Mouse (Mus musculus) c-Kit-negative CD71-positive TER-119-positive erythroid progenitor cells, embryonic 14.5 days (primary cell): ENCODE results near the gene Slc25a41.

Experiments used
- DNase-seq: peaks from one replicate; pipeline ENCODE4 v3.0.0-alpha.2; 2013; ENCODE audit warnings: low read depth, low spot score

Slc25a41 gene

DNA sequence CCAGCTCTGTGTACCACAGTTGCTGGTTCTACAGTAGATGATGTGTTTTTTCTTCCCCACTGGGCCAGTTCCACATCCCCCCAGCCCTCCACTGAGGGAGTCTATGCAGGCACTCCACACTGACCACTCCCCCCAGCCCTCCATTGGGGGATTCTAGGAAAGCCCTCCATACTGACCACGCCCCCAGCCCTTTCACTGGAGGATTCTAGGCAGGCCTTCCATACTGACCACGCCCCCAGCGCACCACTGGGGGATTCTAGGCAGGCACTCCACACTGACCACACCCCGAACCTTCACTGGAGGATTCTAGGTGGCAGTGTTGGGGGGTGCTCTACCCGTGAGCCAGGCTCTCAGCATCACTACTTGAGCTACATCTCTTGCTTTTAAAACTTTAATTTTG, 6.0 kb upstream of the Slc25a41 start:
- no peak for DNase-seq

DNA sequence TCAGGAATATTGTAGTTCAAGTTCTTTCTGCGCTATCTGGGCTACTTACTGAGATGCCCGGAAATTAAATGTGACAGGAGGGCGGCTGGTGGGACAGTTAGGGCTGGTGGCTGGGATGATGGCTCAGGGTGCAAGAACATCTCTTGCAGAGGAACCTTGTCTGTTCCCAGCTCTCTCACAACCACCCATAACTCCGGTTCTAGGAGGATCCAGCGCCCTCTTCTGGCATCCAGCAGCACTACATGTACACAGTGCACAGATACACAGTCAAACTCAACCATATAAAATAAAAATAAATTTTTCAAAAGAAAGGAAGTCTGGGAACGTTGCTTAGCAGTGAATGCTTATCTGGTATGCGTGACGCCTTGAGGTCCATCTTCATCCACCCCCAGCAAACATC, 2.5 kb downstream of the Slc25a41 start:
- no peak for DNase-seq

DNA sequence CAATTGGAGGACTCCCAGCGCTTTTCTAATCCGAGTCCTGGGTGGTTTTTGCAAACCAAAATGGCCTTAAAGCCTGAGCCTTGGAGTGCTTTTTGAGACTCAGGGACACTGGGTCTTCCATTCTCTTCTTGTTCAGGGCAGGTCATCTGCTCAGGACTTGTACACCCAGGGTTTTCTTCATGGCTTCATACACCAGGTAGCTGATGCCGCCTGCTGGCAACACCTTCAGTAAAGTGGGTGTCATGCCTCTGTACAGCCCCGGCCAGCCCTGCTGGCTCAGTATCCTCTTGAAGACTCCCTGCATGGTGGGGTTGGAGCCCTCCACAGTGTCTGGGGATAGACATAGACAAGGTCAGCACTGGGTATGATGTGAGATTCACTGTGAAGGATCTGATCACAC, 8.6 kb downstream of the Slc25a41 start:
- no peak for DNase-seq

DNA sequence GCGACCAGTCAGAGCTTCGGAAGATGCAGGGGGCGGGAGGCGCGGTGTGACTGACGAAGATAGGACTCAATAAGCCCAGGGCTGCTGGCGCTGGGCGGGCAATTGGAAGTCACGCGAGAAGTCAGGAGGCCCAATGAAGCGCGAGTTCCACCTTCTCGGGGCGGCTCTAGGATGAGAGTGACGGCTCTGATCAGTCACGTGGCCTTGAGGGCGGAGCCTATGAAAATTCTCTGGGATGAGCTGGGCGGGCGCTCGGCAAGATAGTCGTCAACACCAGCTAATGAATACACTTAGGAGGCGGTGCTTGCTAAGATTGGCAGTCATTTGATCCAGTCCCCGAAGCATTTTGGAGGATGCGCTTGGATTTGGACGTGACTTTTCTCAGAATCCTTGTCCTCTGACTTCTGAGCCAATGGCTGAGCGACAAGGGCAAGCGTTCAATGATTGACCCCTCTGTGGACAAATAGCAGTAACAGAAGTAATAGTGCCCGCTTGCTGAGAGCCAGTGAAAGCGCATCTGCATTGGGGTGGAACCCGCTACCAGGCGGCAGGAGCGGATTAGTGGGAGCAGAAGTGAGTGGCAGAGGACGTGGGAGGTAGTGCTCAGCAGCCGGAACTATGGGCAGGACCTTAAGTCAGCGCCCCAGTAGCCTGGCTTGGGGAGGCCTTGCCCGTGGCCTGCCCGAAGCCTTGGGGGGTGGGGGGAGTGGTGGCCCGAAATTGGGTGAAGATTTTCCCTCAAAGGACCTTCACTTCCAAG, 9.6 kb downstream of the Slc25a41 start:
- DNase-seq: peak; percentile 100

DNA sequence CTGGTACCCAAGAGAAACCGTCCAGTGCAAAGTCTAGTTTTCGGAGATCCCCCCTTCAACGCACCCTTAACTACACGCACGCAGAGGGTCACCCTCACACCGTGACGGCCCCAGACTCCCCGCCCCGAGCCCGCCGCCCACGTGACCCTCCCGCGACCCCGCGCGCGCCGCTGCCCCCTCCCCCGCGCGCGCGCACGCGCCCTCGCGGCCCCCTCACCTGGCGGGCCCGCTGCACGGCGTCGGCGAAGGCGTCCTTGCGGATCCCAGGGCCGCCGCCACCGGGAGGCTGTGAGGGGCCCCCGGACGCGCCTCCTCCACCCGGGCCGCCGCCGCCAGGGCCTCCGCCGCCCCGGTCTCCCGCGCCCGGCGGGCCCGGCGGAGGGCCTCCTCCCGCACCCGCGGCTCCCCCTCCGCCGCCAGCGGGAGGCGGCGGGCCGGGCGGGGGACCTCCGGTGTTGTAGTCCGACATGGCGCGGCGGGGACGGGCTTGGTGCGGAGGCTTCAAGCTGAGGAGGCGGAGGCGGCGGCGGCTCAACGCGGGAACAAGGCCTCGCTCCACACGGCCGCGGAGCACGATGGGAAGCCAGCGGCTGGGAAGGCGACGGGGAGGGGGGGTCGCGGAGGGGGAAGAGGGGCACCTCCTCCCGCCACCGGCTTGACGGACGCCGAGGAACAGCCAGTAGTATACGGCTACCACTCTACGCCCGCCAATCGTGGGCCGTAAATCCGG, 10.4 kb downstream of the Slc25a41 start, which contains the start of gene Khsrp:
TSS of gene Khsrp (minus strand) at position 592 of the 730 bp plus-strand sequence.
- no peak for DNase-seq

DNA sequence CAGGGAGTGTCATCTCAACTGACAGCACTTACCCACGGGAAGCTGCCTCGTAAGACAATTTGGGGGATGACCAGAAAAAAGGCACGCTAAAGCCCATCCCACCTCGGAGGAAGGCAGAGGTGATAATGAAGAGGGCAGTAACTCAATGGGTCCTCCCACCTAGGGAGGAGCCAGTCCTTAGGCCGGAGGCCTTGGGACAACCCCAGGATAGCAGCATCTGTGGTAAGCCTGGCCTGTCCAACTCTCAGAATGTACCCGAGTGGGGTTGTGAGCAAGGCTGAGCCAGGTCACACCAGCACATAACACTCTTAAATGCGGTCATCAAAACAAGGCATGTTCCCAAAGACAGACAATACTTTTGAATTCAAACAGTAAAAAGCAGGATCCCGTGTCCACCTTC, 11.8 kb downstream of the Slc25a41 start:
- DNase-seq: peak; percentile 50

DNA sequence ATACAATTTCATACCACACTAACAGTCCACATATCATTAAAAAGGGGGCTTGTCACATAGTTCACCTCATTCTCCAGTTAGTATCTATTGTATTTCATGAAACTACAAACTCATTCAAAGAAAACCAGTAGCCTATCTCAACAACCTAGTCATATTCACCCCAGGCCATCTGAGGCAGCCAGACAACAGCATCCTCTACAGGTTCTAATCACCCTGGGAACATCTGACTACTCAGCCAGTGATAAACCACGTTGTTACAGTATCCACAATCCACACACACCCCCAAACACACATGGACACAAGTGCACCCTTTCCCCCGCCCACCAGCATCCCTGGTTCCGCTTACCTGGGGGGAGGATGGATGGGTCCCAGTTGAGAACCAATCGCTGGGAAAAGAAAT, 14.0 kb downstream of the Slc25a41 start:
- DNase-seq: no peak

DNA sequence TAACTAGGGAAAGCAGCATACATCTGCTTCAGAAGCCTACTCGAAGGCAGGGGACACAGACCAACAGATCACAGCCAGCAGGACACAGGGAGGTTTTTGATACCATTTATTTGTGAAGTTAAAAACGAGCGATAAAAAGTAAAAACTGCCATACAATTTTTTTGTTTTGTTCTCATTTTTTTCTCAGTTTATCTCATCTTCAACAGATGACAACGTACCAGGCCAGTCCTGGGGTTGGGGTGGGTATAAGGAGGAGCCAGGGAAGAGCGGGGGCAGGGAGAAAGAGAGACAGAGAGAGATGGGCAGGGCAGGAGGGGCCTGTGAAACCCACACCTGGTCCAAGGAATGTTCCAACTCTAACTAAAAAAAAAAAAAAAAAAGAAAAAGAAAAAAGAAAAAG, 20.5 kb downstream of the Slc25a41 start:
- no peak for DNase-seq

DNA sequence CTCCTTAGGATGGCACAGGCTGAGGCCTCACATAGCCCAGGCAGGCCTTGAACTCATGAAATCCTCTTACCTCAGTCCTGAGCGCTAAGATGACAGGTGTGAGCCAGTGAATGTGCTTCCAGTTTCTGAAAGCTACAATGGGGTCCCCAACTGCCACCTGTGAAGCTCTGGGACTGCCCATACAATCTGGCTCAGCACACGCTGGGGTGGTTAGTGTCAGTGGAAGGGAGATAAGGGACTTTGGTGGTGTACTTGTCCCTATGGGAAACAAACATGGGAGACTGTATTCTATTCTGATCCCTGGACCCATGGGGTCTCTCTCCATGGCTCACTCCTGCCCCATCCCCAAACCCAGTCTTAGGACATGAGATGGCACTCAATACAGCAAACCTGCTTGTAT, 21.8 kb downstream of the Slc25a41 start:
- no peak for DNase-seq

DNA sequence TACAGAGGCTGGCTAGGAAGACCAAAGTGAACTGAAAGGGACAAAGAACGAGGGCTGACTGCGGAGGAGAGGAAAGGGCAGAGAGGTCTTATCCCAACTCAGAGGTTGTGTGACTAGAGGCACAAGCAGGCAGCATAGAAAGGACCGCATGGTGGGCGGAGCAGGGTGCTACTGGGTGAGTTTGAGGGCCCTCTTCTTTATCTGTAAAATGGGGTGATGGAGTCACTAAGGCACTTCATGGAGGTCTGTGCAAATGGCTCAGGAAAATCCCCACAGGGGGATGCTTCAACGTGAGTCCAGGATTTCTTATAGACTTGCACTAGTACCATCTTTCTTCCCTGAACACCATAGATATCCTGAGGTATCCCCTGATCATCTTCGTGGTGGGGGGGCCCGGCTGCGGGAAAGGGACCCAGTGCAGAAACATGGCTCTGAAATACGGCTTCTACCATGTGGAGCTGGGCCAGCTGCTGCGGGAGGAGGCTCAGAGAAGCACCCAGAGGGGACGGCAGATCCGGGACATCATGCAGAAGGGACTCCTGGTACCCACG, 29.1 kb downstream of the Slc25a41 start:
- DNase-seq: no peak

DNA sequence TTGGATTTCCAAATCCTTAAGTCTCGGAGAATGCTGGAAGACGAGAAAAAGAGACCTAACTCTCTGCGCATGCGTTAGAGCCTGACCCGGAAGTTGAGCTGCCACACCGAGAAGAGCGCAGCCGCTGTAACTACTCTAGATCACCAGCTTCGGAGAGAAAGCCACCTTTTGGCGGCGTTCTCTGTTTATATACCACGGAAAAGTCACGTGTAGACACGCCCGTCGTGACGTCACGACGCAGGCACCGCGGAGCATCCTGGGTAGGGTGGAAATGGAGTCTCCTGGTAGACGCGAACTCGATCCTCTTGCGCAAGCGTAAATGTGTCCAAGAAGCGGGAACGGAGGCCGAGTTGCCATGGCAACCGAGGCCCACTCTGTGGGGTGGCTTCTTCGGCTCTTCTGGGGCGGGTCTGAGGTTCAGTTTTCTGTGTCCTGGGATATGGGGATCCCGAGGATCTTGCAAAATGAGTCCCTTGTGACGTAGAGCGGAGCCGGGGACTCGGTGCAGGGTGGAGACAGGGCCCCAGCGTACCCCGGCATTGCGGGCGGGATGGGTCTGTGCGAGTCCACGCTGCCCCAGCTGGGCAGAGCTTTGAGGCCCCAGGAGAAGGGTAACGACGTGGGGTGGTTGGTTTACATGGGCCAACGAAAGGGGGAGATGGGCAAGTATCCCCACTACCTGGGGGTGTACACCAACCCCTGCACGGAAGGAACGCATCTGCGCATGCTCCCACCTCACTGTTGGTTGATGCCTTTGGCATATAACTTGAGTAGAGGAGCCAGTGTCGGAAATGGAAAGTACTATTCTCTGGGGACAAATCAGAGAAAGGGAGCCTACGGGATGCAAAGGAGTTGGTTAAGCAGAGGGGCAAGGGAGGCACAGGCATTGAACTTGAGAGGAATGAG, 30.0 kb downstream of the Slc25a41 start, which contains the start of the genes Gtf2f1 and Gm17949:
TSS of gene Gtf2f1 (minus strand) at position 53 of the 906 bp plus-strand sequence.
TSS of gene Gm17949 (plus strand) at position 234 of the 906 bp plus-strand sequence.
- peak; percentile 97 for DNase-seq

DNA sequence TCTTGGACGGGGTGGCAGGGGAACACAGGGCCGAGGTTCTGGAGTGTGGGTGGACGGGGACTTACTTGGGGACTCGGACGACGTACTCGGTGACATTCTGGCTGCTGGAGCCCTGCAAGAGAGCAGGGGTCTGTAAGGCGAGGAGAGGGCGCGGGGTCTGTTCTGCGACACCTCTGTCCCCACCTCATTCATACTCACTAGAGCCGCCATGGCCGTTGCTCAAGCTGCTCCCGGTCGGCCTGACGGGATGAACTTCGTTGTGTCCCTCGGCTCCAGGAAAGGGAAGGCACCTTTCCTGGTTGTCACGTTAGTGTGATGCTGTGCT, 30.6 kb downstream of the Slc25a41 start:
- no peak for DNase-seq

DNA sequence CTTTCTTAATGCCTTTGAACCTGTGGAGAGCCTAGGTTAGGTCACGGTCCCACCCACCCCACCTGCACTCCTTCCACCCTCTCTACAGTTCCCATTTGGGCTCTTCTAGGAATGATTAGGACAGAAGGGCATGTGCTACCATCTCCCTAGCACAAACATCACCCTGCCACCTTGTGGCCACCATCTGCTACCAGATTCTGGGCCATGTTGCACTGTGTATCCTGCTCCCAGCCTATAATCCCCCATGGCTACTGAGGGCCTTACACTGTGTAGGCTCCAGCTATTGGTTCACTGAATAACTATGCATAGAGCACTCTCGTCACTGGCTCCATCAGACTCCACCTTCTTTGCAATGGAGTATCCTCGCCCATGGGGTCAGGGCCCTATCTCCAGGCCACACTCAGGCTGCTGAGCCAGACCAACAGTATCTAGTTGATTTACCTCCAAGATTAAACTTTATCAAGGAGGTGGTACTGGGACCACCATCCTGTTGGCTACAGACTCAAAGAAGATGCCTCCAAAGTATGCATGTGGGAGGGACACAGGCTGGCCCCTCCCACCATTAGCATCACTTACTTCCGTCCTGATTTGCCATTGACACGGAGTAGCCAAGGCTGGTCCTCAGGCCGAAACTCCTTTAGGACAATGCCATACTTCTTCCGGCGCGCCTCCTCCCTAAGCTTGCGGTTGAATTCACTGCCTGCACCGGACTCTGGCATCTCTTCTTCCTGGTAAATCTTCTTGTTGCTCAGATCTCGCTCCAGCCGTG, 34.1 kb downstream of the Slc25a41 start:
- no peak for DNase-seq

DNA sequence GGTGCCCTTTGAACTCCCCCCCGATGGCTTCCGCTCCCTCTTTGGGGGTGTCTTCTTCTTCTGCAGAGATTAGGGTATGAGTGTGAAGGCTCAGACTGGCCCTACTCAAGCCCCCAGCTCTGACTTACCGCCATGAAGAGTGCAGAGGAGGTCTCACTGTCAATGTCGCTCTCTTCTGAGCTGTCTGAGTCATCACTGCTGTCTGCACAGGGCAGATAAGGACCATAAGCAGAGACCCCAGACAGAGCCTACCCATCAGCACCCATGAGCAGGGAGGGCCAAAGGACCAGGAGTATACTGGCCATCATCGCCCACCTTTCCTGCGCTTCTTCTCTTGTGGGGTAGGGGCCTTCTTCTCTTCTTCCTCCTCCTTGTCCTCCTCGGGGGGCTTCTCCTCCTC, 37.5 kb downstream of the Slc25a41 start:
- DNase-seq: no peak

DNA sequence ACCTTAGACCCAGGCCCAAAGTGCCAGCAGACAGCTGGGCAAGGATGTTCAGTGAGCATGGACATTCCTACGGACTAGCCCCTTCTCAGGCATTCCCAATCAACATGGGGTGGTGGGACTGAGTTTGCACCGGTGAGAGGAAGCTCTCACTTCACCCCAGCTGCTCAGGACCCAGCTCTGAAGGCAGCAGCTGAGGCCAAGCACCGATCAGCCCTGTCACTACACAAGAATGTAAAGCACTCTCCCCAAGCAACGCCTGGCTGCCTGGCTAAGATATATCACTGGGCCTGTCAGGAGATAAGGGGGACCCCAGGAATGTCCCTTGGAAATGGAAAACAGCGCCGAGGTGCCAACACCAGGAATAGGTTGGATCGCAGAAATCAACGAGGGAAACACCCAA, 40.2 kb downstream of the Slc25a41 start:
- no peak for DNase-seq

DNA sequence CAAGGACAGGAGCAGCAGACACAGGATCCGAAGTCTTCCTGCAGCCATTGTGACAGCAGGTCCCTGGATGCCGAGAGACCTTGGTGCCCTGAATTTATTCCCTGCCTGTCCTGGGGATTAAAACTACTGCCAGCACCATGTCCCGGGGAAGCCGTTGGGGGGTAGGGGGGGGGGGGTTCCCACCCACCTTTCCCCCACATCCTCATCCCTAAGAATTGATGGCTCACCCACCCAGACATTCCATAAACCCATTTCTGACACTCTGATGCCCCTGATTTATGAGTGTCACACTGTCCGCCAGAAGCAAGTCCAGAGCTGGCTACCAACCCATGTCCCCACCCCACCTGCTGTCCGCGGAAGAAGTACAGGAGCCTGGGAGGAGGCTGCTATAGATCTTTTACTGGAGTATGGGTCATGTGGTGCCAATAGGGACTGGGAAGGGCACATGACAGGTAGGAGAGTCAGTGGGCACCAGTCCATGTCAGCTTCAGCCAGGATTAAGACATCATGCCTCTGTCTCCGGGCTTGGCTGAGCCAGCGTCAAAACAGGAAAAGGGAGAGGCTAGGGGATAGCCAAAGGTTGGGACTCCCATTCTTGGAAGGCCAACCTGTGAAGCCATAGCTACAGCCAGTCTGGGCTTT, 41.4 kb downstream of the Slc25a41 start, which contains the start of gene Pspn:
TSS of gene Pspn (minus strand) at position 51 of the 642 bp plus-strand sequence.
- no peak for DNase-seq

DNA sequence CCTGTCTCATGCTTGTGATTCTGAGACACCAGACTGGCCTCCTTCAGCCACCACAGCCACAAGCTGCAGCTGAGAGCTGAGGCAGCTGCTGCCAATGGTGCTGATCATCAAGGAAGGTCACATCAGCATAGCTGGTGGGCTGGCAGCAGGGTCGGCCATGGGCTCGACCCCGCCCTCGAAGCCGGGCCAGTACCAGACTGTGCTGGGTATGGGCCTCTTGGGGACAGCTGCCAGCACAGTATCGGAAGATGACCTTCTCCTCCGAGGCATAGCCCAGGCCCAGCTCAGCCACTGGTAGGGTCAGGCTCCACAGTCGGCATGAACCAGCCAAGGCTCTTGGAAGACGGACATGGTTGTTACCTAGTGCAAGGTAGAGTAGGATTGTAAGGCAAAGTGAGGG, 42.0 kb downstream of the Slc25a41 start:
- no peak for DNase-seq

DNA sequence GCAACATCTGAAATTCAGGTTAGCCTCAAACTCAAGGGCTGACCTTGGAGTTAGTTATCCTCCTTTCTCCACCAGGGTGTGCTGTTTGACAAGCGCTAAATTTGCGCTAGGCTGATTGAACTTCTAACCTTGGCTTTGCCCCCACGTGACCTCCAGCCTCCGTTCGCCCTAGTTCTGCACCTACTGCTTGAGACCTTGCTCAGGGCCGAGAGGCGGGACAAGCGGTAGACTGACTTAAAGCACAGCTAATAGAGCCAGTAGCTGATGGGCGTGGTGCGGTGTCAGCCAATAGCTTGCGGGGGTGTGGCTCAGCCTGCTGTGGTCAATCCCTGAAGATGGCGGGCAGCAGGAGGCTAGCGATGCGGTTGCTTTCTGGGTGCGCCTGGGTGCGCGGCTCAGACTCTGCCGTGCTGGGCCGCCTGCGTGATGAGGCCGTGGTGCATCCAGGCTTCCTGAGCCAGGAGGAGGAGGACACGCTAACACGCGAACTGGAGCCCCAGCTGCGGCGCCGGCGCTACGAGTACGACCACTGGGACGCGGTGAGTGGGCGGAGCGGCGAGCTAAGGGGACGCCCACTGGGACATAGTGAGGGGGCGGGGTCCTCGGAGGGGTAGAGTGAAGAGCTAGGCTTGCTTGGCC, 44.3 kb downstream of the Slc25a41 start, which contains the start of gene Alkbh7:
TSS of gene Alkbh7 (plus strand) at position 311 of the 639 bp plus-strand sequence.
- peak; percentile 97 for DNase-seq

DNA sequence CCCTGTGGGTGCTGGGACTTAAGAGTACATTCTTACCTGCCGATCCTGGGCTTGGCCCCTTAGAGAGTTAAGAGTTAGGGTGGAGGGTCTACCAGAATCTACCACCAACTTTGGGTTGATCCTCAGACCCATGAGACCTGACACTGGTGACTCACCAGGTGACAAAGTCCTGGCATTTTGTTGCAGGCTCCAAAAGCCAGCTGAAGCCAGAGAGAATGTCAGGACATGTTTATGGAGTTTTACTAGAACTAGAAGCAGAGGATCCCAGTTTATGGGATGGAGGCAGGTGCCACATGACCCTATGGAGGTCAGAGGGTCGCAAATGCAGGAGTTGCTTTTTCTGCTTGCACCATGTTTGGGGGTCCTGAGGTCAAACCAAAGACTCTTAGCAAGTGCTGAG, 44.9 kb downstream of the Slc25a41 start:
- no peak for DNase-seq

DNA sequence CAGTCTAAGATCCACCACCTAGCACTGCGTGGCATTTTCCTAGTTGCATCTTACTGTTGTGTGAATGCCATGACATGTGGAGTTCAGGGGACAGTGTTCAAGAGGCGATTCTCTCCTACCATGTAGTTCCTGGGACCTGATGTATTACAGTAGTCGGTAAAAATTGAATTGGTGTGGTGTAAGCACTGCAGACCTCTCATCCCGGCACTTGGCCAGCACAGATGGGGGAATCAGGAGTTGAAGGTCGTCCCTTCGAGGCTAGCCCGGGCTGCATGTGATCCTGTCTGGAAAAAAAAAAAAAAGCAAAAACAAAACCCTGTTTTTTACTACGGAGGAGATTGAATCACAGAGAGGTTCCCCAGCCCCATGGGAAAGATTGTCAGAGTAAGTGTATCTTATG, 46.4 kb downstream of the Slc25a41 start:
- DNase-seq: no peak
